Mouse (Mus musculus): ENCODE results near the gene Pgm2.

- TF ChIP-seq CTCF (IDR thresholded peaks at IDR 0.05; ENCODE audit: borderline replicate concordance, extremely low read depth, insufficient read depth, insufficient read length) (no peak), POLR2A (IDR thresholded peaks at IDR 0.05; ENCODE audit: borderline replicate concordance, extremely low read depth, insufficient read depth, insufficient read length, poor library complexity, severe bottlenecking) (no peak)
These were observed 29.7 kb upstream of the Pgm2 start for GRCm38 (mm10) chr5:64062882-64063621.
